Mouse (Mus musculus) ovary, postnatal 10 days (tissue): ENCODE results near the gene Clcf1.
A peak's percentile ranks its signal among the peaks of the same experiment; 100 is the strongest.

Source experiments
- DNase-seq: peaks from one replicate; pipeline ENCODE4 v3.0.0; 2022; ENCODE audit warnings: low spot score

The Clcf1 gene

DNA sequence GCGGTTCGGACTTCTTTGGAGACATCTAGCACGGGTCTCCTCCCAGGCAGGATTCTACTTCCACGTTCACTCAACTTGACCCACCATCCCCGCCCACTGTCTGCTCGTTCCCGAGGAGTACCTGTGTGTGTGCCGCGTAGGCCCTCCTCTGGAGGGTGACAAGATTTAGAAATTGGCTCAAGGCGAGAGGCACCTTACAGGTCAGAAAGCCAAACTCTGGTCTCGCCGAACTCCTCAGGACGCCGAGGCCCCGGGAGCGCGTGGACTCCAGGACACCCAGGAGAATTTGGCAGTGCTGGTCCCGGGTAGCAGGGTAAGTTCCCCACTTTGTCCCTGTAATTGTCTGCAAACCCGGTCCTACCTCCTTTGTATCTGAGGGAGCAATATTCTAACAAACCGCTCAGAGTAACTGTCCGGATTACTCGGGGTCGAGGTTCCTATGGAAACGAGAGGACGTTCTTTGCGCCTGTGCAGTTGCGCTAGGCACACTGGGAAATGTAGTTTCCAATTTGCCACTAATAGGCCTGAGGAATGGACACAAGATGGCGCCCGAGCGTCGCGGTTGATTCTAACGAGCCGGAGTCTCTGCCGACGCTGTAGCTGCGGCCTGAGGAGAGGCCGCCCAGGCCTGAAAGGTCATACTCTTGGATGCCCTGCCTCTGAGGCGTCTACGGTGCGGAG, 43.3 kb downstream of the Clcf1 start:
- DNase-seq = peak; percentile 71

DNA sequence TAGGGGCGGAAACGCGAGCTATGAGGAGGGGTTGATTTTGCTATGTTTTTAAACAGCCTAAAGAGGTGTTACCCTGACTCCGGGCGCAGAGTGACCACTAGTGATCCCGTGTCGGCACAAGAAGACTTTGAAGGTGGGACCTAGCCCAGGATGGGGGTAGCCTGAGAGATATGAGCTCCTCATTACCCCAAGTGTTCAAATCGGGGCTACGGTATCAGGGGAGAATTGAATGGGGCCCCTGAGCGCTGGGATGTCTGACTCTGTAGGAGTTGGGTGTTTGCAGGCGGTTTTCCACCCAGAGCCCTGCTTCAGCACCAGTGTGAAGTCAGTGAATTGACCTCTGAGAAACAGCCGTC, 43.8 kb downstream of the Clcf1 start:
- no peak for DNase-seq

DNA sequence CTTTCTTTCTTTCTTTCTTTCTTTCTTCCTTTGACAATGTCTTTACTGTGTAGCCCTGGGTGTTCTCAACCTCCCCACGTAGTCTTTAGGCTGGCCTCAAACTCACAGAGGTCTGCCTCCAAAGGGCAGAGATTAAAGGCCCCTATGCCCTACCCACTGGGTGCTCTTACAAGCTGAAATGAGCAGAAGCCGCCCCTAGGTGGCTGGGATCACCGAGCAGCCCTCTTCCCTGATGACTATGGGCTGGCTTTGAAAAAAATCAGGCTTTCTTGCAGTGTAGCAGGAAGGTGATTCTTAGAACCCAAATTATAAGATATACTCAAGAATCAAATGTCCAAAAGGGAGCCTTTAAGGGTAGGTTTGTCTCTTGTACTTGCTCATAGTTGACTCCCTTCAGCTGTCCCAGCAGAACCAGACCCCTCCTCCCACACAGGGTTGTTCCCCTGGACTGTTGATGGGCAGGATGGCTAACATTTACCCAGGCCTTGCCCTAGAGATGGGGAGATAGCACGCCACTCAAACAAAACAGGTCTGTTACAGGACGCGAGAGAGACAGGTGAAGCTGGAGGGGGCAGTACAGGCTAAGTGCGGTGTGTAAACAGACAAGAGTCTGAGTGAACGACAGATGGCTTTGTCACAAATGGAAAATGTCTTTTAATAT, 47.1 kb downstream of the Clcf1 start:
- no peak for DNase-seq

DNA sequence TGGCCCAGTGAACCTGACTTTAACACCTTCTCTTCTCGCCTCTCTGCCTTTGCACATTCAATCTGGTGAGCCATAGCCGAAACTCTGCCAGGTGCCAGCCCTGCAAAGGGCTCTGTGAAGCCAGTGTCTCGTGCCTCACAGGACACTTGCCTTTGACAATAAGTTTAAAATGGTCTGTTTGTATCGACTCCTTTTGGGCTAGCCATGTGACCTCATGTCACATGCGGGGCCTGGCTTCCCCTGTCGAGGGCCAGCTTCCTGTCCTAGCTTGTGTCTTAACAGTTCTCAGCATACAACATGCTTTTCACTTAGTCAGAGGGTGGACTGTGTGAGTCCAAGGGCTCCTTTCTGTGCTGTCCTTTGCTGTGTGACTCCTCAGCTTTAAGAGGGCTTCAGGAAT, 48.7 kb downstream of the Clcf1 start:
- DNase-seq = no peak

DNA sequence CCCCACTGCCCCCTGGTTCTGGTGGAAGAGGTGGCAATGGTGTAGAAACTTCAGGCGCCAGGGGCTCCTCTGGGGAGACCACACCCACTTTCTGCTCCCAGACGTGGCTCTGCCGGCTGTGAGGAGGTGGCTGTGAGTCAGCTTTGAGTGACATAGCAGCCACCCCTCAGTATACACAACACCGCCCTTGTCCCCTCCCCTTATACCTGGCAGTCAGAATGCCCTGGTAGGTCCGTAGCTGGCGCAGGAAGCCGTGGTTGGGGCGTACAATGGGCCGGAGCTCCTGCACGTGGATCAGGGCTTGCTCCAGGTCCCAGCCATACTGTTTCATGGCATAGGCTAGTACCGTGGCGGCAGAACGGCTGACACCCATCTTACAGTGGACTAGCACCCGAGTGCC, 49.7 kb downstream of the Clcf1 start:
- DNase-seq = no peak

DNA sequence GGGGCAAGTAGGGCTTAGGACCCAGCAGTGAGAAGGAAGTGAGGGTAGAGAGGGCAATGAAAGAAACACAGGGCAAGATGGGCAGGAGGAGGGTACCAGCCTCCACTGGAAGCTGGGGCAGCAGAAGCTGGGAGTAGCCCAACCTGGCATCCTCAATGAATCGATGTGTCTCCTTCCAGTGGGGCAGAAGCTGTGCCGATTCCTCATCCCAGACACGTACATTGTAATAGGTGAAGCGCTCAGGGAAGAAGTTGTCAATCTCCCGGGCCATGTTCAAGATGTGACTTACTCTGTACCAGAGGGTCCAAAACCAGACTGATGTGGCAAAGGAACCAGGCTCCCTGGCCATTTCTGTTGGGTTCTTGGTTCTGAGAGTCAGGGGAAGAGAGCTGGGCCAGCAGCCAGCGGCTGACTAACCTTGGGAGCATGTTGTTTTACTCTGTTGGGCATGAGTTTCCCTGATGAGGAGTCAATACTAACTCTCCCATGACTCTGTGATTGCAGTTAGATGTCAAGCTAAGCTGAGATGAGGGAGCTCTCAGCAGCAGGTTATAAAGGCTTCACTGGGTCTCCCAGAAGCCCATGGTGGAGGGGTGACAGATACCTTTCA, 50.2 kb downstream of the Clcf1 start:
- no peak for DNase-seq

DNA sequence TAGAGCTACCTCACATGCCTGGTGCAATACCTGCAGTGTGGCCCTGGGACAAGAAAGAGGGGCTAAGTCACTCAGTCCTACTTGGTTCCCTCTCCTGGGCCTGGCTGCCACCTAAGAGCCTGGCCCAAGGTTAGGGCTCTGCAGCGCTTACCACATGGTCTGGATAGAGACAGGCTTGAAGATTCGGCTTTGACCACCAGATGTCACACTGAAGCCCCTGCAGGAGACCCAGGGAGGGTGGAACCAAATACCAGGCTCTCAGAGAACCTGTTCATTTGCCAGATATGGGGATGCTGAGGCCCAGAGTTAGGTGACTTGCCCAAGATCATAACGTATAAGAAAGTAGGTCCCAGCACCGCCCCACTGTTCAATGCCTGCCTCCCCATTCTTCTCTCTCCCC, 51.9 kb downstream of the Clcf1 start:
- DNase-seq = no peak

DNA sequence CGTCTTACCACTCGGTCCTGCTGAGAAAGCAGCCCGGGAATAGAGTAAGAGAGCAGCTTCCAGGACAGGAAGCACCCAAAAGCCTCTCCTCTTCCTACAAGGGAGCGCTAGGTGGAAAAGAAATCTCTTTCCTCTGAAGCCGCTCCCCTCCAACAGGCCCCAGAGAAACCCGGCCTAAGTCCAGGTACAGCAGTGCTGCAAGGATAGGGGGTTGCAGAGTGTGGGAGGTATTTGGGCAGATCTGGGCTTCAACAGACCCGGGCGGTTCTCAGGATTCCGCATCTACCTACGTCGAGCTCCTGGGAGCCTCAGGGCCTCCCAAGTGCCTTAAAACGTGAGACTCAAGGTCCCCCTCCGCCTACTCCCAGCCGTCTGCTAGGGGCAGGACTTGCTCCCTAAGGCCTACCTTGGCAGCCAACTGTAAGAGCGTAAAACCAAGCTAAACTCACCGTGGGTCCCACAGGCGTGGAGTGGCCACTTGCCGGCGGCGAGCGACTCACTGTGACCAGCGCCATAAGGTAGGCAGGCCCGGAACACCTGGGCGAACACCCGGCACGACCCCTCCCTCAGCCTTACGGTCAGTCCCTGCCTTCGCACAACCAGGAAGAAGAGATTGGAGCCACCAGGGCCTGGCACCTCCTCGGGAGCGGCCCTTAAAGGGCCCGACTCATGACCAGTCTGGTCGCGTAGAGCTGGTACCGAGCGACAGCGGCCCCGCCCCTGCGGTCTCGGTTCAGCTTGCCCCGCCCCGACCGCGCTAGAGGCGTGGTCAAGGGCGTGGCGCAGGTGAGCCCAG, 54.7 kb downstream of the Clcf1 start, which contains the start of gene Ssh3:
Gene Ssh3, minus strand, starts transcription at position 615 of the 796 bp plus-strand sequence.
- DNase-seq = peak; percentile 33

DNA sequence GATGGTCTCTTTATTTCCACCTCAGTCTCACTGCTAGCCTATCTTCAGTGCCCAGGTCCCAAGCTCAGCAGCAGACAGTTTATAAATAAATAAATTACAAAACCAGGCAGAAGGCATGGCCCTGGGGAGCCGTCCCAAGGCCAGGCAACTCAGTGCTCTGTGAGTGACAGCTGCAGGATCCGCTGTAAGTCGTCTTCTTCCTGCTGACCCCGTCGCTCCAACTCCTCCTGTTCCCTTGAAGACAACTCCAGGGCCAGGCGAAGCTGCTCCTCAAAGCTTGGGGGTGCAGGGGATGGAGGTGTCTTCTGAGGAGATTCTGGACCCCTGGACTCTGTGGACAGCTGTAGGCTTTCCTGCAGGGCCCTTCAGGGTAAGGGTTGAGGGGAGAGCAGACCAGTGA, 56.1 kb downstream of the Clcf1 start:
- DNase-seq = no peak

DNA sequence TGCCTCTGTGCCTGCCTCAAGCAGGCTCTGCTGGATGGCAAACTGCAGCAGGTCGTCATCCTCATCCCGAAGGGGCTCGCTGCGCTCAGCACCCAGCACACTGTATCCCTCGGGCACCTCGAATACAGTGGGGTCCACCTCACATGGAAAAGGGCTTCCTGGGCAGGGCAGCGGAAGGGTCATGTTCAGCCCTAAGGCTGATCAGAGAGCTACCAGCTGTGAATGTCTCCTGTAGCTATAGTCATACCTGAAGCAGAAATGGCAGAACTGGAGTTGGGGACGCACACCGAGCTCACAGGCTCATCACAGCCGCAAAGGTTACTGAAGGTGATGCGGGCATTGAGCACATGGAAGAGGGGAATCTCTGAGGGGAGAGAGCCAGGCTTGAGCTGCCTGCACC, 56.9 kb downstream of the Clcf1 start:
- DNase-seq = no peak
